Mouse (Mus musculus): ENCODE measurements at regions not wholly inside any gene's neighbourhood (a gene's known extent, or its start where the extent isn't known, plus 50 kb on each side); places are given as distances from the start of the nearest gene placed in this dataset.

- no peaks in the 10 kb centered on the region for H3K27me3 ChIP-seq (ENCODE audit: control insufficient read depth)
- H3K4me1 ChIP-seq (ENCODE audit: control insufficient read depth): peaks cover 7% of the 10 kb centered on the region
- TF ChIP-seq TAL1 (IDR thresholded peaks at IDR 0.05; ENCODE audit: low read length) (no peak), GATA1 (IDR thresholded peaks at IDR 0.05; ENCODE audit: low read length) (no peak)
- H3K4me3 ChIP-seq (replicated peaks): no peak overlapping the region
- no peaks in the 10 kb centered on the region for H3K36me3 ChIP-seq (ENCODE audit: control insufficient read depth)
- H3K9me3 ChIP-seq (ENCODE audit: control insufficient read depth, low read length): no peaks in the 10 kb centered on the region
Observed at GRCm38 (mm10) chr2:84042793-84043192, 52.4 kb downstream of the Gm13691 start.

DNA sequence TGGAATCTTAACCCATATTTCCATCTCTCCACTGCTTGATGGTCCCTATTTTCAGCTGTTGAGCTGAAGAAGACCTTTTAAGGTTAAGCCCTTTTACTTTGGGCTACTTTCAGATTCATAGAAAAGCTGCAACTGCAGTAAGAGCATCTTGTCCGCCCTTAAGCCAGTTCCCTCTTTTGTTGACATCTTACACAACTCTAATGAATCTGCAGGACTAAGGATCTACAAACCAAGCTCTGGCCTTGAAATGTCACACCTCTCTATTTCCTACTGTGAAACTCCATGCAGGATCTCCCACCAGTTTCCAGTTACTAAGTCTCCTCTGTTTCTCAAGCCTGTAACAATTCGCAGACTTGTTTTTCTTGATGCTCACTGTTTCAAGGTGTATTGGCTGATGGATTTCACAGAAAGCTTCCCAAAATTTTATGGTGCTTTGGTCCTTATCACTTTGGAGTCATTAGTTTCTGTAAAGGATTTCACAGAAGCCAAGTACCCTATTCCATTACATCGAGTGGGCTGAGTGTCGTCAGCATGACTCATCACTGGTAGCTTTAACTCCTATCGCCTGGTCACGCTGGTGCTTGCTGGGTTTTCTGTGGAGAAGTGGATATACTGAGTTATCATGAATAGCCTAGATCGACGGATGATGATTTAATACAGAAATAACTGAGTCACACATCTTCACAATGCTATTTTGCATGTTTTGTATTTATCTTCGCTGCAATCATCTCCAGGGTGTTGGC lies 58.2 kb downstream of the Gm13691 start:
- H3K4me3 ChIP-seq (replicated peaks): no peak overlapping the region
- peaks cover 53% of the 10 kb centered on the region for H3K4me1 ChIP-seq (ENCODE audit: control insufficient read depth)
- no peaks in the 10 kb centered on the region; the same call in 1 of the 2 replicates for H3K36me3 ChIP-seq (ENCODE audit: control insufficient read depth)
- TF ChIP-seq GATA1 (IDR thresholded peaks at IDR 0.05; ENCODE audit: low read length): no peak
- no peak for TF ChIP-seq TAL1 (IDR thresholded peaks at IDR 0.05; ENCODE audit: low read length)
- no peaks in the 10 kb centered on the region for H3K27me3 ChIP-seq (ENCODE audit: control insufficient read depth)
- no peaks in the 10 kb centered on the region for H3K9me3 ChIP-seq (ENCODE audit: control insufficient read depth, low read length)

GRCm38 (mm10) chr2:84051883-84052331 lies 61.6 kb downstream of the Gm13691 start:
- Histone ChIP-seq H3K27me3 (ENCODE audit: control insufficient read depth) (no peaks in the 10 kb centered on the region), H3K4me1 (ENCODE audit: control insufficient read depth) (peaks cover 62% of the 10 kb centered on the region), H3K4me3 (replicated peaks) (peak overlapping the region; percentile 41), H3K9me3 (ENCODE audit: control insufficient read depth, low read length) (no peaks in the 10 kb centered on the region), H3K36me3 (ENCODE audit: control insufficient read depth) (no peaks in the 10 kb centered on the region; the same call in 1 of the 2 replicates)
- TF ChIP-seq TAL1 (IDR thresholded peaks at IDR 0.05; ENCODE audit: low read length): peak; percentile 82
- peak; percentile 75 for TF ChIP-seq GATA1 (IDR thresholded peaks at IDR 0.05; ENCODE audit: low read length)

DNA sequence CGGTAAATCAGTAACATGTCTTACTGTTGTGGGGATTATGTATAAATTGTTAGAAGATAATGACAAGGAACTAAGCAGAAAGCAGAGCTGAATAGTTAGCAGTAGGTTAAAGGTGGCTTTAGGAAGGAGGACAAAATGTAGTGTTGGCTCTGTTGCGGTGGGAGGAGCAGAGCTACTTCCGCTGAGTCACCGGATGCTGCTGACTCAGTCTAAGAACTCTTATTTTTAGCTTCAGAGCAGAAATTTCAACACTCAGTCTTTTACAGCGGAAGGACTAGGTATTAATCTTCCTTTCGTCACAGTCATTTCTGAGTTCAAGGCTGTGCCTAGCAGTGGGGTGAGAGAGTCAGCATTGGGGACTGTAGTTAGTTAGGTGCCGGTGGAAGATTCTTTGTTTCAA lies 68.9 kb downstream of the Gm13691 start:
- peaks cover 31% of the 10 kb centered on the region for H3K4me1 ChIP-seq (ENCODE audit: control insufficient read depth)
- peak overlapping the region; percentile 49 for H3K4me3 ChIP-seq (replicated peaks)
- H3K9me3 ChIP-seq (ENCODE audit: control insufficient read depth, low read length): no peaks in the 10 kb centered on the region
- H3K27me3 ChIP-seq (ENCODE audit: control insufficient read depth): no peaks in the 10 kb centered on the region
- H3K36me3 ChIP-seq (ENCODE audit: control insufficient read depth): no peaks in the 10 kb centered on the region
- TF ChIP-seq GATA1 (IDR thresholded peaks at IDR 0.05; ENCODE audit: low read length) (no peak), TAL1 (IDR thresholded peaks at IDR 0.05; ENCODE audit: low read length) (no peak)

DNA sequence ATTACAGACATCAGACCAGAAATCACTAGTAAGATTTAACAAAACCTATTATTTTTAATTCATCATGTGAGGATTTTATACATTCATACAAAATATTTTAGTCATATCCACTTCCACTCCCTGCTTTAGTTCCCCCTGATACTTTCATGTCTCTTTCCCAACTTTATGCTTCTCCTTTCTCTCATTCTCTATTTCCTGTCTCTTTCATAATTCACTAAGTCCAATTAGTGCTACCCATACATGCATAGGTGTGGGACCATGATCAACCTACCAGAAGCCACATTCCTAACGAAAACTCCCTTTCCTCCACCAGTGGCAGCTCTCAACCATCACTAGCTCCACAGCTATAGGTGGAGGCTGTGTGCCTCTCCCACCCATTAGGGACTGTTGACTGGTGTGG lies 70.9 kb downstream of the Gm13691 start:
- TF ChIP-seq GATA1 (IDR thresholded peaks at IDR 0.05; ENCODE audit: low read length) (no peak), TAL1 (IDR thresholded peaks at IDR 0.05; ENCODE audit: low read length) (no peak)
- Histone ChIP-seq H3K4me1 (ENCODE audit: control insufficient read depth) (peaks cover 34% of the 10 kb centered on the region), H3K36me3 (ENCODE audit: control insufficient read depth) (no peaks in the 10 kb centered on the region), H3K4me3 (replicated peaks) (no peak overlapping the region), H3K9me3 (ENCODE audit: control insufficient read depth, low read length) (no peaks in the 10 kb centered on the region), H3K27me3 (ENCODE audit: control insufficient read depth) (no peaks in the 10 kb centered on the region)

GRCm38 (mm10) chr2:84064371-84064770 lies 74.0 kb downstream of the Gm13691 start:
- TF ChIP-seq TAL1 (IDR thresholded peaks at IDR 0.05; ENCODE audit: low read length) (no peak), GATA1 (IDR thresholded peaks at IDR 0.05; ENCODE audit: low read length) (no peak)
- Histone ChIP-seq H3K27me3 (ENCODE audit: control insufficient read depth) (no peaks in the 10 kb centered on the region), H3K4me1 (ENCODE audit: control insufficient read depth) (peaks cover 18% of the 10 kb centered on the region), H3K36me3 (ENCODE audit: control insufficient read depth) (no peaks in the 10 kb centered on the region), H3K4me3 (replicated peaks) (no peak overlapping the region), H3K9me3 (ENCODE audit: control insufficient read depth, low read length) (no peaks in the 10 kb centered on the region)

DNA sequence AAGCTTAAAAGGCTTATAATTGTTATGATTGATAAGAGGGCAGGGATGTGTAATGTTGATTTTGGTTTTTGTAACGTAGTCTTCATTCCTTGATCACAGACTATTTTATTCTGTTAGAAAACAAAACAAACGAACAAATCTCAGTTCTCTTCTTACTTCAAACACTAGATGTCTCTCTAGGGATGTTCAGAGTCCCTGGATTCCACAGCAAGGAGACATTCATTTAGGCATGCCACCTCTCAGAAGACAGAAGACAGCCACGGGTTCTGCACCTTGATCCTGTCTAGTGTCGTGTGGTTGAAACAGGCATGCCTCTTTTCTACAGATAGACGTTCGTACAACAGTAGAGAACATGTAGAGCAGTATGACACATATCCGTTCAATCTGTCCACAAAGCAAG lies 74.7 kb downstream of the Gm13691 start:
- H3K27me3 ChIP-seq (ENCODE audit: control insufficient read depth): no peaks in the 10 kb centered on the region
- peaks cover 12% of the 10 kb centered on the region for H3K4me1 ChIP-seq (ENCODE audit: control insufficient read depth)
- TF ChIP-seq GATA1 (IDR thresholded peaks at IDR 0.05; ENCODE audit: low read length) (no peak), TAL1 (IDR thresholded peaks at IDR 0.05; ENCODE audit: low read length) (no peak)
- no peaks in the 10 kb centered on the region for H3K9me3 ChIP-seq (ENCODE audit: control insufficient read depth, low read length)
- H3K4me3 ChIP-seq (replicated peaks): no peak overlapping the region
- H3K36me3 ChIP-seq (ENCODE audit: control insufficient read depth): no peaks in the 10 kb centered on the region

DNA sequence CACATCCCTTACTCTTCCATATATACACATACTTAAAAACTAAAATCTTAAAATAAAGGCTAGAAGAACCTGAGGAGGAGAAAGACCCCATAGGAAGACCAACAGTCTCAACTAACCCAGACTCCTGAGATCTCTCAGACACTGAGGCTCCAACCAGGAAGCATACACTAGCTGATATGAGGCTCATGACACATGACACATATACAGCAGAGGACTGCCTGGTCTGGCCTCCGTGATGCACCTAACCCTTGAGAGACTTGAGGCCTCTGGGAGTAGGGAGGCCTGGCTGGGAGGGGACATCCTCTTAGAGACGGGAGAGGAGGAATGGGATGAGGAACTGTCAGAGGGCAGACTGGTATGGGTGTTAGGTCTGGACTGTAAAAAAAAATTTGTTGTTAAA lies 75.4 kb downstream of the Gm13691 start:
- H3K4me3 ChIP-seq (replicated peaks): no peak overlapping the region
- H3K4me1 ChIP-seq (ENCODE audit: control insufficient read depth): peaks cover 10% of the 10 kb centered on the region
- no peaks in the 10 kb centered on the region for H3K9me3 ChIP-seq (ENCODE audit: control insufficient read depth, low read length)
- H3K27me3 ChIP-seq (ENCODE audit: control insufficient read depth): no peaks in the 10 kb centered on the region
- H3K36me3 ChIP-seq (ENCODE audit: control insufficient read depth): no peaks in the 10 kb centered on the region
- TF ChIP-seq TAL1 (IDR thresholded peaks at IDR 0.05; ENCODE audit: low read length): no peak
- TF ChIP-seq GATA1 (IDR thresholded peaks at IDR 0.05; ENCODE audit: low read length): no peak

GRCm38 (mm10) chr2:84066151-84066693 lies 75.9 kb downstream of the Gm13691 start:
- H3K4me1 ChIP-seq (ENCODE audit: control insufficient read depth): peaks cover 9% of the 10 kb centered on the region
- no peak overlapping the region for H3K4me3 ChIP-seq (replicated peaks)
- H3K36me3 ChIP-seq (ENCODE audit: control insufficient read depth): no peaks in the 10 kb centered on the region
- TF ChIP-seq TAL1 (IDR thresholded peaks at IDR 0.05; ENCODE audit: low read length): no peak
- TF ChIP-seq GATA1 (IDR thresholded peaks at IDR 0.05; ENCODE audit: low read length): no peak
- H3K27me3 ChIP-seq (ENCODE audit: control insufficient read depth): no peaks in the 10 kb centered on the region
- H3K9me3 ChIP-seq (ENCODE audit: control insufficient read depth, low read length): no peaks in the 10 kb centered on the region

Data from erythroblast, embryonic 14.5 days (primary cell).